Mouse (Mus musculus) heart, postnatal 4 days (tissue): ENCODE results near the gene Arf3. TPM values are rescaled to one million over a fixed set of nuclear protein-coding genes. Genes with fewer than 3 reads are reported as not detected.
"Not testable (repeated sequence)": the region's sequence is repeated elsewhere in the genome, so short reads cannot be mapped to it uniquely, and the experiment has no call there.

Experiments
- DNase-seq: peaks from one replicate; pipeline ENCODE4 v3.0.0; 2021
- total RNA-seq, 2 experiments: library from RNA; stranded (reverse); gene quantifications; 2 replicates each; pipeline ENCODE4 v1.2.3; 2021

The Arf3 gene
- total RNA-seq, result 10 to 100 TPM; 40.9 to 43.7 TPM

DNA sequence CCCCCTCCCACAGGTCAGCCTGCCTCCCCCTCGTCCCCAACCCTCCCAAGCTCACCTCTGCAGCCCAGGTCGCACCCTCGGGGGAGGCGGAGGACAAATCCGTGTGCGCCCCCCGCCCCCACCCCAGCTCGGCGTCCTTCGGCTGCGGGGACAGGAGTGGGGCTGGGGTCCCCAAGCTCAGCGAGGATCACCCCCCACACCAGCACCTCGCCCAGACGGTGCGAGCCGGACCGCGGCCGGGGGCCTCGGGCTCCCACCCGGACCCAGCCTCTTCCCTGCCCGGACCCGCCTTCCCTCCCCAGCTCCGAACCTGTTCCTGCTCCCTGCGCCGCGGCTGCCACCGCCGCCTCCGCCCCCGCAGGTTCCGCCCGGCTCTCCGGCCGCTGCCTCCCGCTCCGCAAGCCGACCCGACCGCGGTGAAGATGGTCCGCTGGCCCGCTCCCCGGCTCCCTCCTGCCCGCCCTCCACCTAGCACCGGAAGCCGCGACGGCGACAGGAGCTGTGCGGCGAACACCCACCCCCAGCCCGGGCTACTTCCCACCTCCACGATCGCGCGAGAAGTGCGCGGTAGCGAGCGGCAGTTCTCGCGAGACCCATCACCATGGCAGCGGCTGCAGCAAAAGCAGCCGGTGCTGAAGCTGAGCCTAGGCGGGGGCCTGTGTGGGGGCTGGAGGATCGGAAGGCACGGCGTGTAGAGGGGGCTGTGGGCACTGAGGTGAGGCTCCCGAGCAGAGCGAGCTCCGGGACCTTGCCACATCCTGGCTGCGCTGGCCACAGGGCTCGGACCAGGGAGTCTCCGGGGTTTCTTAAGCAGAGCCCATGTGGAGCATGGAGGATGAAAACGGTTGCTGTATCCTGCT, at the start of gene Arf3:
Gene Arf3, minus strand, starts transcription at position 545 of the 860 bp plus-strand sequence.
- peak; percentile 97 for DNase-seq

- DNase-seq, result not testable (repeated sequence)
Observed at GRCm38 (mm10) chr15:98810212-98810611, 47.2 kb upstream of the Arf3 start.

DNA sequence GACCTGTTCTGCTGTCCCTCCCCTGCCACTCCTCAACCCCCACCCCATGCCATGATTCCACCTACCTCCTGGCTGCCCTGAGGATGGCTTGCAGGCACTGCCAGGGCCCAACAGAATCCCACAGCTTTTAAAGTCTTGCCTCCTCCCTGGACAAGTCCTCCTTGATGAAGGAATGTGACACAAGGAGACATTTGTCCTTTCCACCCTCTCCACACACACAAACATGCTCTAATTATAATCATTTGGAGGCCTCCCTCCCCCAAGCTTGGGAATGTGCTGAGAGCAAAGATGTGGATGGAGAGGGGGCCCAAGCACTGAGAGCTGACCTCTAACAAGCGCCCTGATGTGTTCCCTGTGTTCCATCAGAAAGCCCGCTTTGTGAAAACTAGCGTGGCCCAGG, 46.4 kb upstream of the Arf3 start, which contains the start of gene Ddn:
Gene Ddn, minus strand, starts transcription at position 101 of the 400 bp plus-strand sequence.
- DNase-seq, result no peak

GRCm38 (mm10) chr15:98808651-98809134, 45.7 kb upstream of the Arf3 start:
- DNase-seq, result no peak

- DNase-seq, result peak; percentile 66
Observed at GRCm38 (mm10) chr15:98807895-98808650, 45.1 kb upstream of the Arf3 start.

DNA sequence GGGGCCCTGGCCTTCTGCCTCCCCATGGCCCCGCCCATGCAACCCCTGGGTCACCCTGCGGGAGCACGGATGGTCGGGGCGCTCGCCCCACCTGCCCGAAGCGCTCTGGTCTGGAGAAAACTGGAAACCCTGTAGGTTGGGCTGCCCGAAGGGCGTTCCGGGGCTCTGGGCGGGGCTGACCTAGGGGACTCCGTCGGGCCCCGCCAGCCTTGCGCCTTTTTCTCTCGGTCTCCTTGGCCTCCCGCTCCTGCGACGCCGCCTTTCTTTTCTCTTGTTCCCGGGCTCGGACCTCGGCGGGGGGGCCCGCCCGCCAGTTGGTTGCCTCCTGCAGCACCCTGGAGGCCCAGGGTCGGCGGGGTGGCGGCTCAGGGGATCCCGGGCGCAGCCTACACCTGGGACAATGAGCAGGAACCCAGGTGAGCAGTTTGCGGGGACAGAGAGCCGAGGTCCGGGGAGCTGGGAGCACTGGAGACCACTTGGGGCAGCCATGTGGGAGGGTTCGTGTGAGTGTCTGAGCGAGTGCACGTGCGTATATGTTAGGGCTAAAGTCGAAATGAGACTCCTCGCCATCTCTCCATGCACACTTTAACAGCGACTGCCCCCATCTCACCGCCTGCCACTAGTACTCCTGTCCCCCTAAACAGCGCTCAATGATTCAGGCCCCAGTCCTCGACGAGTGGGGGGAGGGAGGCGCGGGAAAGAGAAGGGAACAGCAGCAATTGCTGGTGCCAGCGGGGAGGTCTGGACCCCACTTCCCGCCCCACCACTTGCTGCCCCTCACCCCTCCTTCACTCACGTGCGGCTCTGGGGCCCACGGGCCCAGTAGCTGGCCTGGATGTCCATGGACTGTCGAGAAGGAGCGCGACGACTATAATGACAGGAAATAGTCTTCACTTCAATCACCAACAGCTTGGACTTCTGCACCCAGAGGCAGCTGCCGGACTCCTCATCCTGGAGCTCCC, 44.1 kb upstream of the Arf3 start:
- DNase-seq, result peak; percentile 20

- no peak for DNase-seq
Observed at GRCm38 (mm10) chr15:98806071-98806808, 43.2 kb upstream of the Arf3 start.

- peak; percentile 84 for DNase-seq
Observed at GRCm38 (mm10) chr15:98805324-98806040, 42.5 kb upstream of the Arf3 start.

- DNase-seq, result peak; percentile 91
Observed at GRCm38 (mm10) chr15:98804054-98804453, 41.0 kb upstream of the Arf3 start.

DNA sequence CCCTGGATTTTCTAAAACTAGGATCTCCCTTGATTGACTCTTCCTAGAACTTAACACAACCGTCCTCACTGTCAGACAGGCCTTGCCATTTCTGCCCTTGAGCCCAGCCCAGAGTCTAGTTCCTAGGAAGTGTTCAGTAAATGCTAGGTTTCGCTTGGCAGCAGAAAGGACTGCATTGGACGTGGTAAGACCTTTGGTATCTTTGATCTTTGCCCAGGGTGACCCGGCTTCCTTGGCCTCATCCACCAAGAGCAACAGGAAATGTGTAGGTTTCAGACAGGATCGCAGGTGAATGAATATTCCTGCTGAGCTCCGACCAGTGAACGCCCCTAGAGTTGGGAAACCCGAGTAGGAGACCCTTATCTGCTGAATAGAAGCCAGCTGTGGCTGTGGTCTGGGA, 39.9 kb upstream of the Arf3 start:
- no peak for DNase-seq

DNA sequence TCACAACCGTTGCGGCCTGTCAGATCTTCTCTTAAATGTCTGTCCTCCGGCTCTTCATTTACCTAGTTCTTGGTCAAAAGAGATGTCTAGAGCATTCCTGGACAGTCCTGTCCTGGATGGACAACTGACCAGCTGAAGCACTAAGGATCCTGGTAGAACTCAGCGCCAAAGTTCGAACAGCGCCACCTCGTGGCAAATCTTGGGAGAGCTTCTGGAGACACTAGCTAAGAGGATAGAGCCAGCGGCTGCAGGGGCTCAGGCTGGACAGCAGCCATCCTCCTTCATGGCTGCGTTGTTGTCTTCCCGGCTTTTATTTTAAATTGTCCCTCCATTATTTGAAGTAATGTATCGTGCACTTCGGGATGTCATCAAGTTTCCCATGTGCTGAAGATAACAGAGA, 36.4 kb upstream of the Arf3 start:
- peak; percentile 93 for DNase-seq

DNA sequence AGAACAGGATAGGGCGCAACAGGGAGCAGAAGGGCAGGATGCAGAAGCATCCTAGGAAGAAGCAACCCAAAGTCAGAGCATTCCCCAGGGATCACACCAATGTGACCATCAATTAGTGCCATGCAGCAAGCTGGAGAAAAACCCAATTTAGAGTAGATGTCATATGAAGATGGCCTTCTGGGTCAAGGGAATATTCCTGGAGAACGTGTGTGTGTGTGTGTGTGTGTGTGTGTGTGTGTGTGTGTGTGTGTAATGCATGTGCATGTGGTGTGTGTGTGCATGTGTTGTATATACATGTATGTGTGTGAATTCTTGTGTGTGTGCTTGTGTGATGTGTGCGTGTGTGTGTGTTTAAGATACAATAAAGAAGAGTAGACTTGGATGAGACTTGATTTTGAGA, 35.9 kb upstream of the Arf3 start:
- no peak for DNase-seq

DNA sequence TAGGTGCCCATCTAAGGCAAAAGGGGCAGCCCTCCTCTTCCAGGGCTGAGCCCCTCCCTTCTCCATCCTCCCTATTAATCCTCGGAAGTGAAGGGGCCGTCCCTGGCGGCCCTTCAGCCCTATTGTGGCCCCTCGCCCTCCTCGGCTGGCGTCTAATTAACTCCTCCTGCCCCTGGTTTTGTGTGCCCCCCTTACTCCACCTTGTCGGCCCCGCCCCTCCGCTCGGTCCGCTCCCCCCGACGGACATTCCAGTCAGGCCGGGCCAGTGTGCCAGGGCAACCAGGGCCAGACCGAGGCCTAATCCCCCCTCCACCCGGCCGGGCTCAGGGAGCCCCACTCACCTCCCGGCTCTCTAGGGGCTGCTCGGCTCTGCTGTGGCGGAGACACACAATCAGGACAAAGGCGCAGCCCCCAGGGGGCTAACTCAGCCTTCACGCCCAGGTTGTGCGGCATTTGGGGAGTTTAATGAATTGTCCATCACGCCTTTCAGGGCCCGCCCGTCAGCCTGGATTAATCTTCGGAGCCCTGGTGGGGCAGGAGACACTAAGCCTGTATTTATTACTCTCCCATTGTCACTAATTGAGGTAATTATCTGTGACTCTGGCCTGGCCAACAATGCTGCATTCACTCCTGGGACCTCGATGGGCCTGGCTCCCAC, 35.0 kb upstream of the Arf3 start:
- no peak for DNase-seq

- DNase-seq, result peak; percentile 63
Observed at GRCm38 (mm10) chr15:98796803-98797595, 34.0 kb upstream of the Arf3 start.

DNA sequence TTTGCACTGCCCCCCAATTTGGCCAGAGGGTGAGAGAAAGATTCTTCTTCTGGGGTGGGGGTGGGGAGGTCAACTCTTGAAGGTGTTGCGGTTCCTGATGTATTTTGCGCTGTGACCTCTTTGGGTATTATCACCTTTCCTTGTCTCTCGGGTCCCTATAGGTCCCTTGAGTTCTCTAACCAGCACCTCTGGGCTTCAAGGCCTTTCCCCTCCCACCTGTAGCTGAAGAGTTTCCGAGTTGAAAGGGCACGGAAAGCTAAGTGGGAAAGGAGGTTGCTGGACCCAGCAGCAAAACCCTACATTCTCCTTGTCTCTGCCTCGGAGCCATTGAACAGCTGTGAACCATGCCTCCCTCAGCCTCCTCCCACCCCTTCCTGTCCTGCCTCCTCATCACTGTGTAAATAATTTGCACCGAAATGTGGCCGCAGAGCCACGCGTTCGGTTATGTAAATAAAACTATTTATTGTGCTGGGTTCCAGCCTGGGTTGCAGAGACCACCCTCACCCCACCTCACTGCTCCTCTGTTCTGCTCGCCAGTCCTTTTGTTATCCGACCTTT, 30.2 kb upstream of the Arf3 start:
- DNase-seq, result no peak

DNA sequence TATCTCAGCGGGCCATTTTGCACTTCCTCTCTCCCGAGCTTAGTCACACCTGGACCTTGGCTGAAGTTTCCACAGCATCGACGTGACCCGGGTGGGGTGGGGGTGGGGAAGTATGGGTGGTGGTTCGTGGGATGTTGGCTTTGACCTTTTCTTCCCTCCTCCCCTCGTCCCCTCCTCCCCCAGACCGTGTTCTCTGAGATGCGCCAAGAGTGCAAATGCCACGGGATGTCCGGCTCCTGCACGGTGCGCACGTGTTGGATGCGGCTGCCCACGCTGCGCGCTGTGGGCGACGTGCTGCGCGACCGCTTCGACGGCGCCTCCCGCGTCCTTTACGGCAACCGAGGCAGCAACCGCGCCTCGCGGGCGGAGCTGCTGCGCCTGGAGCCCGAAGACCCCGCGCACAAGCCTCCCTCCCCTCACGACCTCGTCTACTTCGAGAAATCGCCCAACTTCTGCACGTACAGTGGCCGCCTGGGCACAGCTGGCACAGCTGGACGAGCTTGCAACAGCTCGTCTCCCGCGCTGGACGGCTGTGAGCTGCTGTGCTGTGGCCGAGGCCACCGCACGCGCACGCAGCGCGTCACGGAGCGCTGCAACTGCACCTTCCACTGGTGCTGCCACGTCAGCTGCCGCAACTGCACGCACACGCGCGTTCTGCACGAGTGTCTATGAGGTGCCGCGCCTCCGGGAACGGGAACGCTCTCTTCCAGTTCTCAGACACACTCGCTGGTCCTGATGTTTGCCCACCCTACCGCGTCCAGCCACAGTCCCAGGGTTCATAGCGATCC, 29.4 kb upstream of the Arf3 start:
- DNase-seq, result no peak

- no peak for DNase-seq
Observed at GRCm38 (mm10) chr15:98791771-98792170, 28.8 kb upstream of the Arf3 start.

GRCm38 (mm10) chr15:98791221-98791620, 28.2 kb upstream of the Arf3 start:
- no peak for DNase-seq
